Mouse (Mus musculus): ENCODE data around the gene Rbfox3.

Rbfox3 gene

DNA sequence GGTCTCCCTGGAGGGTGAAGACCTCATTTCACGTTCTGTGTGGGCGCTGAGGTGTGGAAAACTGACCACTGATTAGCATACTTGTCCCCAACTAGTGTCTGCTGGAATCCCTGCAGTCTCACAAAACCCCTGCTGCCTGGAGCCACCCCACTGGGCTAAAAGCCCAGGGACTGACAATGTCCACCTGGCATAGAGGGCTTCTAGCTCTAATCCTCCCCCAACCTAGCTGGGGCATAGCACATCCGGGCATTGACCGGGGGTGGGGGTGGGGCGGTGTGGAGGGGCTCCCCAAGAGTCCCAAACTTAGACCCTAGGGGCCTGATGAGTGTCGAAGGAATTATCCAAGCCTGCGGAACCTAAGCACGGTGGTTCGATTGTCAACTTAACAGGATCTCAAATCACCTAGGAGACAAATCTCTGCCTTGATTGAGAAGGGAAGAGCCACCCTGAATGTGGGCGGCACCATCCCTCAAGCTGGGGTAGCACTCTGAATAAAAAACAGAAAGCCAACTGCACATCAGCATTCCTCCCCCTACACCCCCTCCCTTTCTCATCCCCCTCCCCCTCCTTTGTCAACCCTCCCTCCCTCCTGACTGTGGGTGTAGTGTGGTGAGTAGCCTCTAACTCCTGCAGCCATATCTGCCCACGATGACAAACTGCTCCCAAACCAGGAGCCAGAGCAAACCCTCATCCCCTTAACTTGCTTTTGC, 29.5 kb downstream of the Rbfox3 start:
- no peak for DNase-seq (ENCODE audit: inconsistent age in 2 of 2, low spot score in 1 of 2)

DNA sequence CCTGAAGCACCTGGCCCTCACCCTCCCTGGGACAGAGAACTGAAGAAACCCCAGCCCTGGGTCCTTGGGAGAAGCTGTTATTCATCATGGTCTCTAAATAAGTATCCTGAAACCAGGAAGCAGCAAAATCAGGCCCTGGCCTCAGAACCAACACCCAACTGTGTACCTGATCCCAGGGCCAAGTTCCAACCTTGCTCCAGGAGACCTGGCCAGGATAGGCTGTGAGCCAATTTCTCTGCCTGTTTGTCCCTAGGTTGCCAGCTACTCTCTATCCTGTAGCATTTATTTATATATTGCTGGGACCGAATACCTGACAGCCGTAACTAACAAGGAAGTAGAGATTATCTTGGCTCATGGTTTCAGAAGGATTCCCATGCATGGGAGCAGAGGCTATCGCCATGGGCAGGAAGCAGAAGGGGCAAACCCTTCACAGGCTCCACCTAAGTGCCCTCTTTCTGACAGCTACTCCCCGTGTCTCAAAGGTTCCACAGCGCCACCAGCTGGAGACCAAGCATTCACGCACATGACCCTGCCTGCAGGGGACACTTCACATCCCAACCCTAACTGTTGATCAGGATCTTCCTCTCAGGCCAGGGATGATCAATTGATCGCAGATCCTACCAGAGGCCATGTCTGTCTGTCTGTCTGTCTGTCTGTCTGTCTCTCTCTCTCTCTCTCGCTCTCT, 31.8 kb downstream of the Rbfox3 start:
- no peak for DNase-seq (ENCODE audit: inconsistent age in 2 of 2, low spot score in 1 of 2)

DNA sequence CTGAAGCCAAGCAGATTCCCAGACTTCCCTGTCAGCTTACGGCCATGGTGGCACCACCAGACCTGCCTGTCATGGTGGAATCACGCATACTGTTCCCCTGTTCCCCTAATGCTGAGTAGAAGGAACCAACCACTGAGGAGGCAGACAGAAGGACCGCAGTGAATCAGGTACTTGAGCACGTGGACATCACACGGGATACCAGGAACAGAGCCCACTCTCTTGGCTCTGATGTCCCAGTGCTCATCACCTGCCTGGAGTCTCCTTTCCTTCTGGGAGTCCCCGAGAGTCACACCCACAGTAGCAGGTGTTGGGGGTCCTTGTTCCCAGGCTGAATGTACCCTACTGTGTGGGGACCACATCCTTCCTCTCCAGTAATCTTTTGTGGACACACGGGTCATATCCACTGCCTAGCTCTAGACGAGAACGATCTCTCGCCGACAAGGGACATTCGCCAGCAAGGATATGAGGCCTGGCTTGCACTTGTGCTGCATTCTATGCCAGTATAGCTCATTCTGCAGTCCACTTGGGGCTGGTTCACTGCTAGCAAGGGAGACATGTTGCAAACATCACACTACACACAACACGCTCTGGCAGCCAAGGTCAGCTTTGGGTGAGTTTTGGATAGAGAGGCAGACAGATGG, 32.7 kb downstream of the Rbfox3 start:
- DNase-seq (ENCODE audit: inconsistent age in 2 of 2, low spot score in 1 of 2): no peak

DNA sequence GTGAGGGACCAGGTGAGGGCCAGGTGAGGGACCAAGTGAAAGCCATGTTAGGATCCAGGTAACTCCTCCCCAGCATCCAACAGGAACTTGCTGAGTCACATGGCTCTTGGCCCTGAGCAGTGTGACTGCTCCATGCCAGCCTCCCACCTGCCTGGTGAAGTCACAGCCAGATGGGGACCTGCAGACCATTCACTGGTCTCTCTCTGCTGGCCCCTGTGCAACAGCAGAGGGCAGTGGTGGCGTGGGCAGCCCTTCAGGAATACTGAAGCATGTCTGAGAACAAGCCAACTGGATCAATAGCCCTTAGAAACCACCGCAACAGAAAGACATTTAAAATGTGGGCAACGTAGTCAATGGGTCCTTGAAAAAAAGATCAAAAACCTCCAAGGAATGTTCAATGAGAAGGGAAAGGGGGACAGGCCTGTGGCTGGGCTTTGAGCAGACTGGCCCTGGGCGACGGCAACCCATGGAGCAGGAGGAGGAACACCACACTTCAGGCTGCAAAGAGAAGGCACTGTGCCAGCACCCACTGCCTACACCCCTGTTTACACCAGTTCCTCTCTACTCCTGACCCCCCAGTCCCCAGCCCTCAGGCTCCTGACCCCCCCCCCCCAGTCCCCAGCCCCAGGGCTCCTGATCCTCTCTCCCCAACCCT, 36.0 kb downstream of the Rbfox3 start:
- DNase-seq (ENCODE audit: inconsistent age in 2 of 2, low spot score in 1 of 2): no peak

DNA sequence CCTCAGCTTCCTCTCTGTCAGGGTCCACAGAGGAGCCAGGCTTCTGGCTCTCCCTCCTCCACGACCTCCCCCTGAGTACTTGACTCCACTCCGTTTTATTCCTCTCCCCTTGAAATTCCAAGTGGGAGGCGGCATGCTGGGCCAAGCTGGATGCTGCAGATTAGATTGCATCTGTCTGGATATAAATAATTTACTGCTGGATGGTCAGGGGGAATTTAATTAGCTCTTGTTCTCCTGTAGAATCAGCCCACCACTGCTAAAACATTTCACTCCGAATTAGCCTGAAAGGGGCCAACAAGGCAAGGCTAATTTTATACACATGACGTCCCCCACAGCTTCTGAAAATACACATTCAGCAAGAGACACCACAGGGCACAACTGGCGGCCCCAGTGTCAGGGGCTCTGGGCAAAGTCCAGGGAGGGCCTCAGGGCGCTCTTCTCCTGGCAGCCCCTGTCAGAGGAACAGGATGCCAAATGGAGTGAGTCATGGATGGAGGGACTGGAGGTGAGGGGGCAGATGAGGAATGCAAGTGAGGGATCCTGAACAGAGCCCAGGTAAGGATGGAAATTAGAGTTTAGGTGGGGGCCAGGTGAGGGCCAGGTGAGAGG, 36.8 kb downstream of the Rbfox3 start:
- DNase-seq (ENCODE audit: inconsistent age in 2 of 2, low spot score in 1 of 2): no peak

DNA sequence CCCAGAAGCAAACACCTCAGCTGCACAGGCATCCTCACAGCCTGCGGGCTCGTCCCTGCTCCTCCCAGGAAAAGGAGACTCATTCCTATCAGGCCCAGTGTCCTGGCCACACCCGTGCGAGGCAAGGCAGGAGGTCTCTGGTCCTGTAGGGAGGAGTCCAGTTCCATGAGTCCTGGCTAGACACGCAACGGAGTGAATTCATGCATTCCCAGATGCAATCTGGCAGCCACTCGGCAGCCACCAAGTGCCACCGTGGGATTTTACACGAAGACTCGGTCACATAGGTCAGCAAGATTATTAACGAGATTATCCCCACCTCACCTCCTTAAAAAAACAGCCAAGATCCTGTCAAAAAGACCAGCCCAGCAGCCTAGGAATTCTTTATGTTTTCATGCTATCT, 37.4 kb downstream of the Rbfox3 start:
- no peak for DNase-seq (ENCODE audit: inconsistent age in 2 of 2, low spot score in 1 of 2)

DNA sequence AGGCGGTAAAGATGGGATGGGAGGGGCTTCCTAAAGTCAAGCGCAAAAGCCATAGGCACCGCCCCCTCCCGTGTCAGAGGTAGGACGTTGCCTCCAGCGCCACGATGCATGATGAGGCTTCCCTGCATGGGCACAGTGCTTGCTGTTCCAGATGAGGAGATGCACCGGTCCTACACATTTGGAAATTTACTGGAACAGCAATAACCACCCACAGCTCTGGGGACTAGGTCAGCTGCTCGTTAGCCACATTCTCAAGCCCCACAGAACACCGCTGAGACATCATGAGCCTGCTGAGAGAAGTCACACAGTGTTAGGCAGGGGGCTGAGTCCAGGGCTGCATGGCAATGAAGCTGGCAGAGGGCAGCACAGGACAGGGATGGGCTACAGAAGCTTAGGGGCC, 39.9 kb downstream of the Rbfox3 start:
- DNase-seq (ENCODE audit: inconsistent age in 2 of 2, low spot score in 1 of 2): no peak

DNA sequence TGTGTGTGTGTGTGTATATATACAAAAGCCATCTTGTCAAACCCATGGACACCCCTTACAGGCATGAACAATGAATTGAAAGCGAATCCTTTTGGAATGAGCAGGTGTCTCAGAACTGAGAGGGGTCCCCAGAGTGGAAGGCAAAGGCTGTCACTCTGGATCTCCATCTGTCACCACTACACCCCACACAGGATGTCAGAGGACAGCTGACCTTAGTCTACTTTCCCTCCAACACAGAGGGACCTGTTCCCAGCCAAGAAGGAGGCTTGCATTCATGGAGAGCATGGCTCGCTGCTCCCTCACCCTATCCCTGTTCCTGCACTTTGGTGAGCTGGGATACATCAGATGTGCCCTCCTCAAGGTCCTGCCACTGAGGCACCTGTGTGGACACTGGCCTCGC, 48.0 kb downstream of the Rbfox3 start:
- DNase-seq (ENCODE audit: inconsistent age in 2 of 2, low spot score in 1 of 2): no peak

DNA sequence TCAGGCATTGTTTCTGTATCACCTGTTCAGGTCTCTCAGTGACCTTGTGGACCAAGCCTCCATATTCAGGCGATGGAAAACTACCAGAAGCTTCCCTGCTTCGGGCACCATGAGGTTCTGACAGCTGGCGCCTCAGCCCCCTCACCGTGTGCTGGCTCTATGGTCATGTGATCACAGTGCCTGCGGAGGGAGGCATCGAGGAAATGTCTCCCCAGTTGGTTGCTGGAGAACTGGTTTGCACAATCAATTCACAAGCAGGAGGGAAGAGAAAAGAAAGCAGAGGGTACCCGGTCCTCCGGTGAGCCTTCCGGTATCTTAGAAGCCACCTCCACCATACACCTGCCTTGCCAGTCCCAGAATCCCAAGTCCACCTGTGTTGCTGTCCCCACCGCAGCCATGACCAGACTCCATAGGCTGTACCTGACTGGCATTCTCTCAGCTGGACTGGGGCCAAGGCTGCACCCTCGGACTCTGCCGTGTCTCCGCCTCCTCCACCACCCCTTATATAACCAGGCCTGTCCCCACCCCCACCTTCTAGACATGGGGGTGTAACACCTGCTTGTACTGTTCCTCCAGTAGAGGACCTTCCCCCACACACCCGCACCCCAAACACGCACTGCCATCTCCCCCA, 49.5 kb downstream of the Rbfox3 start:
- DNase-seq (ENCODE audit: inconsistent age in 2 of 2, low spot score in 1 of 2): no peak

DNA sequence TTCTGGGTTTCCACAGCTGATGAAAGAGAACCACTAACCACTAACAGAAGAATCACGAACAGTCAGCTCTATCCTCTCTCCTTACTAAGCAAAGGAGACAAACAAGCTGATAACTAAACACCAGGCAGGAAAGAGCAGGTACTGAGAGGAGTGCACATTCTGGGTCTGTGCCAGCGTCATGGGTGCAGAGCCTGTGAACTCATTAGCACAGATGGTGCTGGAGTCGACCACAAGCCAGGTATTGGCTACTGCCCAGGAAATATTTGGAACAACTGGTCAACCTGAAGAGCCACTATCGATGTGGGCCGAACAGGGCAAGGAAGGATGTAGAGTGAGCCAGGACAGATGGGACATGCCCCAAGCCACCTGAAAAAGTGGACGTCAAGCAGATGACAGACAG, 50.2 kb downstream of the Rbfox3 start:
- no peak for DNase-seq (ENCODE audit: inconsistent age in 2 of 2, low spot score in 1 of 2)

DNA sequence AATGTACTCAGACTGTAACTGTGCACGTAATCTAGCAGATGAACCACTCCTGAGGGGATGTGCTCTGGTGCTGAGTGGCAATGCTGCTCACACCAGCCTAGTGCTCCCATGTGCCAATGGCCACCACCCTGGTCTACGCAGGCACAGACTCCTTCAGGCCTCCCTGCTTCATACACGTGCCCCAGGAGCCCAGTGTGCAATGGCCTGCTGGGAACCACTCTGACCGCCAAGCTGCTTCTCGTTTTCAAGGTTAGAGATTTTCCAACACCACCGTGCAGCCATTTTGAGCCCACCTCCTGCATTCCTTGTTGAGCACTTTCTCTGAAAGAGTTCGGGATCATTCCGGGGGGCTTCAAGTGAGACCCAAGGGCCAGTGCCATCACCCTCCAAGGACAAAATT, 50.6 kb downstream of the Rbfox3 start:
- no peak for DNase-seq (ENCODE audit: inconsistent age in 2 of 2, low spot score in 1 of 2)

DNA sequence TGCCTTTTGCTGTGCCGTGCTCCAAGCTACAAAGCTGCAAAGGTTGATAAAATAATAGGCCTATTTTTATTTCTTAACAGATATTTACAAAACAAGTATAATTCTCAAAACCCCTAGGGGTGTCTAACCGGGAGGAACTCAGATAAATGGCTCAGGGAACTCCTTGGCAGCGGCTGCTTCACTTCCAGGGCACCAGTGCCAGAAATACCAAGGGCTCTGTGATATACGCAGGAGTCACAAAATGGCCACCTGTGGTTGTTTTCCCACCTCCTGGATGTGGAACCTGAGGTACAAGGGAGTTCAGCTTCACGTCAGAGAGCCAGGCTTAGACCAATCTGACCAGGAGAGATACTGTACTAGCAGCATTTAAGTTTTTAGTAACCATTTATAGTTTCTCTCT, 51.6 kb downstream of the Rbfox3 start:
- DNase-seq (ENCODE audit: inconsistent age in 2 of 2, low spot score in 1 of 2): no peak

DNA sequence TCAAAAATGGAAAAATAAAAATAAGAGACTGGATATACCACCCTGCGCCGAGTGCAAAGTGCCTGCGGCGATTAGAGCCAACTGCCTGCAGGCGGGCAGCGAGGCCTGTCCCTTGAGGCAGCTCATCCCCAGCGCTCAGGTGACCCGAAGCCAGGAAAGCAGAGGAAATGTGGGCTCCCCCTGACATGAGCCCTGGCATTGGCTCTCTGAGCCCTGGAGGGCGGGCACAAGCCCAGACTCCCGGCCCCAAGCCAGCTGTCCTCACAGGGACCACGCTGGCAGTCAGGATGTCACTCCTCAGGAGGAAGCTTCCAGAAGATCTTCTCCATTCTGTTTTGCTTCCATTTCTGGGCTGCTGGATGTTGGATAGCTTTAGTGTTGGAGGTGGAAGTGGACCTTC, 53.1 kb downstream of the Rbfox3 start:
- no peak for DNase-seq (ENCODE audit: inconsistent age in 2 of 2, low spot score in 1 of 2)

DNA sequence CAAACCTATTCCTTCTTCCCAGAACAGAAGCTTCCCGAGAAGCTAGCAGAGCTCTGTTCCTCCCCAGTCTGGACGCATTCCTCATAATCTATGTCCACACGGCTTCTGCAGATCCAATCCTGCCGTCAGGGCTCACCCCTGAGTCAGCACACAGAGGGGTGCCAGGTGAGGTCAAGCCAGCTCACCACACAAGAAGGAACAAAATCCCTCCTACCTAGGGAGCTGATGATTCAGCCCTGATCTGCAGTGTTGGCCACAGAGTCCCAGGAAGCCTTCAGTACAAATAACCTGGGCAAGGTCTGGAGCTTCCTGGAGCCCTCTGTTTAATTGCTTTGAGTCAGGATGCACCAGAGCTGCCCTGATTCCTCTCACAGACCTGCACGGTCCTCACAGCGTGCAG, 60.0 kb downstream of the Rbfox3 start:
- DNase-seq (ENCODE audit: inconsistent age in 2 of 2, low spot score in 1 of 2): no peak

DNA sequence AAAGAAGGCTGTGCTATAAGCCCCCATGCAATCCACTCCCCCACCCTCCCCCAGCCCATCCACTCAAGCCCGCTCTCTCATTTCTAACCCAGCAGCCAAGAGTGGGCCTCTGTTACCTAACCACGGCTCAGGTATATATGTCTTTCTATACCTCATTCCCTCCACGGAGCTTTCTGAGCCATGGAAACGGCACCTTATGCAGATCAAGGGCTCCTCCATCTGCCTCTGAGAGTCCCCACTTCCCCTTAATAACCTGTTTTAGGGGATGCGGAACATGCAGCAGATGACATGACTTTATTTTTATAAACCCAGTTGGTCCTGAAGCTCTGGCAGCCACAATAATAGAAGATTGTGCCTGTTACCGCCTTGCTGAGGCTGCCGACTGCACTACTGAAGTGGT, 63.4 kb downstream of the Rbfox3 start:
- DNase-seq (ENCODE audit: inconsistent age in 2 of 2, low spot score in 1 of 2): no peak

DNA sequence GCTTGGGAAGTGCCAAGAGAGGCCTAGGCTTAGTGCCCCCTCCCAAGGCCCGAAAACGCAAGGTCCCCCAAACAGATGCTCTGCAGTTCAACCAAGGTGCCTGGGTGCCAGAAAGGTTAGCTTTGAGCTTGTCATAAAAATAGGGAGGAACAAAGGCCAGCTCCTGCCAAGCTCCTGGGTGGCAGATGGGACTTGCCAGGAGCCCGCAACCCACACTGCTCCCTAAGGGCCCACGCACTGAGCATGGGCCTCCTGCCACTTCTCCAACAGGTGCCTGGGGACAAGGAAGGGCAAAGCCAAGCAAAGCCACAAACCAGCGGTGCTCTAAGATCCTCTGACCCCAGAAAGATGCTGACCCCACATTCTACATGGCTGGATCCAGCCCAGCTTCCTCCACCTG, 70.4 kb downstream of the Rbfox3 start:
- DNase-seq (ENCODE audit: inconsistent age in 2 of 2, low spot score in 1 of 2): no peak

DNA sequence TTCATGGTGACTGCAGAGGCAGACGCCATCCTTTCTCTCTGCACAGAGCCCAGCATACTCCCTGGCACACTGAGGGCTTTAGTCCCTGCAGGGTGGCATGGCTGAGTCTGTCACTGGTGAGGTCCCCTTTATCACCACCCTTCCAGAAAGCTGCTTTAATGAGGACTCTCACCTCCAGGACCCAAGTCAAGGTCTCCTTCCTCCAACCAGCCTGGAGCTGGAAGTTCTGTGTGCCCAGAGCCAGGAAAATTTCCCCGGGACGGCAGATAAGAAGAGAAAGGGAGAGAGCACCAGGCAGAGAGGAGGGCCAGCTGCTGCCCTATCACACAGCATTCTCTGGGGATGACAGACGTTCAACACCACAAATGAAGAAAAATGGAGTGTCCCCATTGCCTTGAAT, 73.2 kb downstream of the Rbfox3 start:
- DNase-seq (ENCODE audit: inconsistent age in 2 of 2, low spot score in 1 of 2): peak in 1 of 2 experiments; percentile 24

DNA sequence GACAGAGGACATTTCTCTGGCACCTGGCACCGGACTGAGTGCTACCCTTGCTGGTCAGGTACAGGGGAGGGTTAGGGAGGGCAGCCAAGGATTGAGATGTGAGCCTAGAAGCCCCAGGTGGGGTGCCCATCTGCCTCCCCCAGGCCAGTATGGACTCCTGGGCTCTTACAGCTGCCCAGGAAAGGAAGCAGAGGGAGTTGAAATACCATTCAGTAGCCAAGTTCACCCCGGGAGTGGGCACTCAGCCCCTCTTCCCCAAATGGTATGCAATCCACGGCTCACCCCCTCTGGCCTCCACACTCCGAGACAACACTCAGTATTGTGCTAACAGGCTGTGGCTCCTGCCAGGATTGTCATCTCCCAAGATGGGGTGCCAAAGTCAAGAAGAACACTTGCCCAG, 74.5 kb downstream of the Rbfox3 start:
- no peak for DNase-seq (ENCODE audit: inconsistent age in 2 of 2, low spot score in 1 of 2)

DNA sequence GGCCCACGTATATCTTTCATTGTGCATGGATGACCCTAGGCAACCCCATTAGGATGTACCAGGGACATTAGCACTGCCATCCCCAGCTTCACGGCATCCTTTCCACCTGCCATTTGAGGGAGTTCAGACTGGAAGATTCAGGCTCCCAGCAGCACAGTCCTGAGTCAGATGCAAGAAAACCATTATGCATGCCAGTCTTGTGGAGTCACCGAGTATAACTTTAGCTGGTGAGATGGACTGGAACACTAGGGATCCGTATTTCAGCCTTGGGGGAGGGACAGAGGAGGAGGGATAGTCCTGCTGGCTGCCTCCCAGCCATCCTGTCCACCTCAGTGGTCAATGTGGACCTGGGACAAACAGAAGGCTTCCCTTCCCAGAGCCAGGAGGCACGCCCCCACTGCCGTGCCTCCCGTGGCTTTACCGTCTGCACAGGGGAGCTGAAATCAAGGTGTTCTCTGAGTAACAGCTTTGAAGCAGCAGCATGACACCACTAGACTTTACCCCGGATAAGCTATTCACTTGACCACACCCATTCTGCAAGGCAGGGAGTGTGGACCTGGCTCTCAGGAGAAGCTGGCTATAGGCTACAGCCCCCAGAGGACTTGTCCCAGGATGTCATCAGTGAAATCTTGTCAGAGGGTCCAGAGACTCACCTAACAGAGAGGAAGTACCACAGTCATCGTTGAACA, 78.5 kb downstream of the Rbfox3 start:
- DNase-seq (ENCODE audit: inconsistent age in 2 of 2, low spot score in 1 of 2): no peak

DNA sequence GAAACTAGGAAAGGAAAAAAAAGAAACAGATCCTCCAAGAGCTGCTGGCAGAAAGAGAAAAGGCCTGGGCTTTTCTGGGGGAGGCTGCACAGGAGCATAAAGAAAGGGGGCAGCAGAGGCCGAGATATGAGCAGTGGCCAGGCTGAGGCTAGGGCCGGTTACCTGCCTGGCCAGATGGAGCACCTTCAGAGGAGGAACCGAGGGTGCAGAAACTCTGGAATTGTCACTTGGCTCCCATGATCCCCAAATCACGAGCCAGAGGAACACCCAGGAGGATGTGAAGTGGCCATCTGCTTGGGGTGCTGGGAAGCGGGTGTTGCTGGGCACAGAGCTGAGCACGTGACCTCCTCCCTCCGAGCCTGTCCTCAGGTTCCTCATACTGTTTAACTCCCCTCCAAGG, 79.7 kb downstream of the Rbfox3 start:
- no peak for DNase-seq (ENCODE audit: inconsistent age in 2 of 2, low spot score in 1 of 2)

All from adrenal gland, adult (tissue).